Mouse (Mus musculus): ENCODE results near the gene Ttc39d. TPM values are rescaled to one million over a fixed set of nuclear protein-coding genes. Genes with fewer than 3 reads are reported as not detected.

Ttc39d gene
- polyA plus RNA-seq, 1 experiment from 2014 or later = 0.25 TPM

- Histone ChIP-seq H3K9ac (ENCODE audit: low read length) (no peak overlapping the region), H3K9me3 (replicated peaks; ENCODE audit: control insufficient read depth, low read length) (no peaks in the 10 kb centered on the region), H3K4me2 (ENCODE audit: low read depth, low read length) (no peak overlapping the region), H3K36me3 (ENCODE audit: control insufficient read depth, insufficient read depth) (peaks cover 8% of the 10 kb centered on the region; the same call in 1 of the 2 replicates), H3K4me3 (ENCODE audit: low read length) (no peak overlapping the region), H3K27me3 (ENCODE audit: control insufficient read depth, insufficient read depth, low read length) (no peaks in the 10 kb centered on the region), H3K4me1 (ENCODE audit: control insufficient read depth, insufficient read depth, low read length) (0 out of 2 replicates have a peak, but pooled peaks cover under 1% of the 10 kb centered on the region), H3K27ac (ENCODE audit: low read length) (no peak overlapping the region)
- WGBS = 75% methylated on average over 7 of the region's 7 CpGs
- ATAC-seq (replicated peaks; ENCODE audit: extremely low read depth, insufficient read depth, low FRiP score) = no peak
These were observed 27.1 kb downstream of the Ttc39d start for GRCm38 (mm10) chr17:80234376-80234775.

GRCm38 (mm10) chr17:80235477-80235876, 28.2 kb downstream of the Ttc39d start:
- Histone ChIP-seq H3K4me2 (ENCODE audit: low read depth, low read length) (no peak overlapping the region), H3K36me3 (ENCODE audit: control insufficient read depth, insufficient read depth) (peaks cover 16% of the 10 kb centered on the region), H3K4me1 (ENCODE audit: control insufficient read depth, insufficient read depth, low read length) (no peaks in the 10 kb centered on the region), H3K9ac (ENCODE audit: low read length) (no peak overlapping the region), H3K4me3 (ENCODE audit: low read length) (no peak overlapping the region), H3K9me3 (replicated peaks; ENCODE audit: control insufficient read depth, low read length) (no peaks in the 10 kb centered on the region), H3K27me3 (ENCODE audit: control insufficient read depth, insufficient read depth, low read length) (no peaks in the 10 kb centered on the region), H3K27ac (ENCODE audit: low read length) (no peak overlapping the region)
- ATAC-seq (replicated peaks; ENCODE audit: extremely low read depth, insufficient read depth, low FRiP score) = no peak
- WGBS = 81% methylated on average over 3 of the region's 3 CpGs

GRCm38 (mm10) chr17:80236805-80237204, 29.5 kb downstream of the Ttc39d start:
- no peaks in the 10 kb centered on the region for H3K9me3 ChIP-seq (replicated peaks; ENCODE audit: control insufficient read depth, low read length)
- 93% methylated on average over 3 of the region's 3 CpGs for WGBS
- ATAC-seq (replicated peaks; ENCODE audit: extremely low read depth, insufficient read depth, low FRiP score) = no peak
- peaks cover 26% of the 10 kb centered on the region for H3K36me3 ChIP-seq (ENCODE audit: control insufficient read depth, insufficient read depth)
- no peak overlapping the region for H3K4me3 ChIP-seq (ENCODE audit: low read length)
- H3K9ac ChIP-seq (ENCODE audit: low read length) = no peak overlapping the region
- H3K27ac ChIP-seq (ENCODE audit: low read length) = no peak overlapping the region
- no peaks in the 10 kb centered on the region for H3K4me1 ChIP-seq (ENCODE audit: control insufficient read depth, insufficient read depth, low read length)
- no peak overlapping the region for H3K4me2 ChIP-seq (ENCODE audit: low read depth, low read length)
- H3K27me3 ChIP-seq (ENCODE audit: control insufficient read depth, insufficient read depth, low read length) = no peaks in the 10 kb centered on the region

- ATAC-seq (replicated peaks; ENCODE audit: extremely low read depth, insufficient read depth, low FRiP score) = no peak
- no peaks in the 10 kb centered on the region for H3K9me3 ChIP-seq (replicated peaks; ENCODE audit: control insufficient read depth, low read length)
- no peaks in the 10 kb centered on the region for H3K27me3 ChIP-seq (ENCODE audit: control insufficient read depth, insufficient read depth, low read length)
- no peak overlapping the region for H3K4me3 ChIP-seq (ENCODE audit: low read length)
- H3K4me2 ChIP-seq (ENCODE audit: low read depth, low read length) = no peak overlapping the region
- WGBS = 86% methylated on average over 5 of the region's 5 CpGs
- H3K4me1 ChIP-seq (ENCODE audit: control insufficient read depth, insufficient read depth, low read length) = no peaks in the 10 kb centered on the region
- H3K9ac ChIP-seq (ENCODE audit: low read length) = no peak overlapping the region
- H3K27ac ChIP-seq (ENCODE audit: low read length) = no peak overlapping the region
- peaks cover 31% of the 10 kb centered on the region for H3K36me3 ChIP-seq (ENCODE audit: control insufficient read depth, insufficient read depth)
These were observed 30.2 kb downstream of the Ttc39d start for GRCm38 (mm10) chr17:80237475-80237874.

- no peak overlapping the region for H3K27ac ChIP-seq (ENCODE audit: low read length)
- WGBS = 83% methylated on average over 9 of the region's 9 CpGs
- no peak overlapping the region for H3K4me3 ChIP-seq (ENCODE audit: low read length)
- no peaks in the 10 kb centered on the region for H3K27me3 ChIP-seq (ENCODE audit: control insufficient read depth, insufficient read depth, low read length)
- no peak for ATAC-seq (replicated peaks; ENCODE audit: extremely low read depth, insufficient read depth, low FRiP score)
- H3K36me3 ChIP-seq (ENCODE audit: control insufficient read depth, insufficient read depth) = peaks cover 56% of the 10 kb centered on the region
- H3K9ac ChIP-seq (ENCODE audit: low read length) = no peak overlapping the region
- H3K4me2 ChIP-seq (ENCODE audit: low read depth, low read length) = no peak overlapping the region
- no peaks in the 10 kb centered on the region for H3K9me3 ChIP-seq (replicated peaks; ENCODE audit: control insufficient read depth, low read length)
- no peaks in the 10 kb centered on the region for H3K4me1 ChIP-seq (ENCODE audit: control insufficient read depth, insufficient read depth, low read length)
These were observed 34.3 kb downstream of the Ttc39d start for GRCm38 (mm10) chr17:80241594-80241993.

GRCm38 (mm10) chr17:80243116-80243515, 35.9 kb downstream of the Ttc39d start:
- peaks cover 58% of the 10 kb centered on the region for H3K36me3 ChIP-seq (ENCODE audit: control insufficient read depth, insufficient read depth)
- 72% methylated on average over 13 of the region's 13 CpGs for WGBS

GRCm38 (mm10) chr17:80252757-80253525, 45.7 kb downstream of the Ttc39d start:
- Histone ChIP-seq H3K27me3 (ENCODE audit: control insufficient read depth, insufficient read depth, low read length) (no peaks in the 10 kb centered on the region), H3K4me2 (ENCODE audit: low read depth, low read length) (no peak overlapping the region), H3K9me3 (replicated peaks; ENCODE audit: control insufficient read depth, low read length) (peaks cover 3% of the 10 kb centered on the region; the same call in 1 of the 2 replicates), H3K27ac (ENCODE audit: low read length) (peak overlapping the region; percentile 78), H3K9ac (ENCODE audit: low read length) (no peak overlapping the region), H3K4me1 (ENCODE audit: control insufficient read depth, insufficient read depth, low read length) (peaks cover 5% of the 10 kb centered on the region), H3K36me3 (ENCODE audit: control insufficient read depth, insufficient read depth) (peaks cover 51% of the 10 kb centered on the region), H3K4me3 (ENCODE audit: low read length) (no peak overlapping the region)
- 57% methylated on average over 13 of the region's 13 CpGs for WGBS
- ATAC-seq (replicated peaks; ENCODE audit: extremely low read depth, insufficient read depth, low FRiP score) = peak; percentile 50; the same call in 1 of the 2 replicates

More at GRCm38 (mm10) chr17:80243116-80243515, 35.9 kb downstream of the Ttc39d start:
- H3K27me3 ChIP-seq (ENCODE audit: control insufficient read depth, insufficient read depth, low read length) = no peaks in the 10 kb centered on the region
- ATAC-seq (replicated peaks; ENCODE audit: extremely low read depth, insufficient read depth, low FRiP score) = no peak
- H3K27ac ChIP-seq (ENCODE audit: low read length) = no peak overlapping the region
- no peak overlapping the region for H3K4me2 ChIP-seq (ENCODE audit: low read depth, low read length)
- no peaks in the 10 kb centered on the region for H3K4me1 ChIP-seq (ENCODE audit: control insufficient read depth, insufficient read depth, low read length)
- H3K4me3 ChIP-seq (ENCODE audit: low read length) = no peak overlapping the region
- H3K9ac ChIP-seq (ENCODE audit: low read length) = no peak overlapping the region
- no peaks in the 10 kb centered on the region for H3K9me3 ChIP-seq (replicated peaks; ENCODE audit: control insufficient read depth, low read length)

GRCm38 (mm10) chr17:80254421-80254820, 47.2 kb downstream of the Ttc39d start:
- no peak overlapping the region for H3K4me2 ChIP-seq (ENCODE audit: low read depth, low read length)

GRCm38 (mm10) chr17:80255208-80255607, 47.9 kb downstream of the Ttc39d start:
- H3K4me3 ChIP-seq (ENCODE audit: low read length) = 0 out of 2 replicates have a peak overlapping the region, but pooled peaks have one; percentile 1
- H3K27me3 ChIP-seq (ENCODE audit: control insufficient read depth, insufficient read depth, low read length) = no peaks in the 10 kb centered on the region
- H3K27ac ChIP-seq (ENCODE audit: low read length) = peak overlapping the region; percentile 67
- 12% methylated on average over 13 of the region's 13 CpGs for WGBS
- peaks cover 5% of the 10 kb centered on the region for H3K4me1 ChIP-seq (ENCODE audit: control insufficient read depth, insufficient read depth, low read length)
- H3K9ac ChIP-seq (ENCODE audit: low read length) = peak overlapping the region; percentile 6
- peak; percentile 91 for ATAC-seq (replicated peaks; ENCODE audit: extremely low read depth, insufficient read depth, low FRiP score)
- H3K4me2 ChIP-seq (ENCODE audit: low read depth, low read length) = peak overlapping the region; percentile 29
- H3K9me3 ChIP-seq (replicated peaks; ENCODE audit: control insufficient read depth, low read length) = peaks cover 3% of the 10 kb centered on the region; the same call in 1 of the 2 replicates
- peaks cover 57% of the 10 kb centered on the region for H3K36me3 ChIP-seq (ENCODE audit: control insufficient read depth, insufficient read depth)

More at GRCm38 (mm10) chr17:80254421-80254820, 47.2 kb downstream of the Ttc39d start:
- WGBS = 92% methylated on average over 5 of the region's 5 CpGs
- Histone ChIP-seq H3K9me3 (replicated peaks; ENCODE audit: control insufficient read depth, low read length) (peaks cover 3% of the 10 kb centered on the region; the same call in 1 of the 2 replicates), H3K27me3 (ENCODE audit: control insufficient read depth, insufficient read depth, low read length) (no peaks in the 10 kb centered on the region), H3K9ac (ENCODE audit: low read length) (no peak overlapping the region), H3K4me3 (ENCODE audit: low read length) (no peak overlapping the region), H3K27ac (ENCODE audit: low read length) (peak overlapping the region; percentile 67), H3K36me3 (ENCODE audit: control insufficient read depth, insufficient read depth) (peaks cover 61% of the 10 kb centered on the region), H3K4me1 (ENCODE audit: control insufficient read depth, insufficient read depth, low read length) (peaks cover 5% of the 10 kb centered on the region)
- ATAC-seq (replicated peaks; ENCODE audit: extremely low read depth, insufficient read depth, low FRiP score) = no peak
